Mouse (Mus musculus): ENCODE results near the gene Adra2b.
A peak's percentile ranks its signal among the peaks of the same experiment; 100 is the strongest.

Gene Adra2b

GRCm38 (mm10) chr2:127362459-127363281 is at the start of gene Adra2b:
Gene Adra2b (plus strand): TSS chr2:127363208.
- DNase-seq (ENCODE audit: low spot score), result peak; percentile 79

- DNase-seq (ENCODE audit: low spot score), result no peak
Measured at GRCm38 (mm10) chr2:127313878-127314277, 49.1 kb upstream of the Adra2b start.

- no peak for DNase-seq (ENCODE audit: low spot score)
Measured at GRCm38 (mm10) chr2:127314467-127315154, 48.4 kb upstream of the Adra2b start.

GRCm38 (mm10) chr2:127315155-127315470 is 47.9 kb upstream of the Adra2b start:
- no peak for DNase-seq (ENCODE audit: low spot score)

GRCm38 (mm10) chr2:127316431-127316830 is 46.6 kb upstream of the Adra2b start:
- no peak for DNase-seq (ENCODE audit: low spot score)

- DNase-seq (ENCODE audit: low spot score), result no peak
Measured at GRCm38 (mm10) chr2:127318136-127318535, 44.9 kb upstream of the Adra2b start.

GRCm38 (mm10) chr2:127319071-127319470 is 43.9 kb upstream of the Adra2b start:
- DNase-seq (ENCODE audit: low spot score), result no peak

GRCm38 (mm10) chr2:127322671-127323285 is 40.2 kb upstream of the Adra2b start:
- no peak for DNase-seq (ENCODE audit: low spot score)

GRCm38 (mm10) chr2:127323667-127324066 is 39.3 kb upstream of the Adra2b start:
- DNase-seq (ENCODE audit: low spot score), result no peak

- DNase-seq (ENCODE audit: low spot score), result no peak
Measured at GRCm38 (mm10) chr2:127324456-127324855, 38.6 kb upstream of the Adra2b start.

GRCm38 (mm10) chr2:127328090-127328851 is 34.7 kb upstream of the Adra2b start:
- no peak for DNase-seq (ENCODE audit: low spot score)

GRCm38 (mm10) chr2:127332807-127333570 is 30.0 kb upstream of the Adra2b start:
- no peak for DNase-seq (ENCODE audit: low spot score)

GRCm38 (mm10) chr2:127333945-127334603 is 28.9 kb upstream of the Adra2b start:
- DNase-seq (ENCODE audit: low spot score), result no peak

- no peak for DNase-seq (ENCODE audit: low spot score)
Measured at GRCm38 (mm10) chr2:127335078-127335541, 27.9 kb upstream of the Adra2b start.

- DNase-seq (ENCODE audit: low spot score), result peak; percentile 61
Measured at GRCm38 (mm10) chr2:127335767-127336496, 27.1 kb upstream of the Adra2b start, which contains the start of gene Dusp2. Gene Dusp2 (plus strand): TSS chr2:127336159.

- DNase-seq (ENCODE audit: low spot score), result no peak
Measured at GRCm38 (mm10) chr2:127336497-127336832, 26.5 kb upstream of the Adra2b start.

GRCm38 (mm10) chr2:127336885-127337284 is 26.1 kb upstream of the Adra2b start:
- DNase-seq (ENCODE audit: low spot score), result no peak

GRCm38 (mm10) chr2:127337531-127337930 is 25.5 kb upstream of the Adra2b start:
- no peak for DNase-seq (ENCODE audit: low spot score)

- DNase-seq (ENCODE audit: low spot score), result no peak
Measured at GRCm38 (mm10) chr2:127338012-127338411, 25.0 kb upstream of the Adra2b start.

- no peak for DNase-seq (ENCODE audit: low spot score)
Measured at GRCm38 (mm10) chr2:127338416-127338815, 24.6 kb upstream of the Adra2b start, which contains the start of gene Astl. Gene Astl (plus strand): TSS chr2:127338639.
